Mouse (Mus musculus) thymus, adult 18-20 months (tissue): Measurements from ENCODE around the gene Ngdn.
"Not testable (repeated sequence)": the region's sequence is repeated elsewhere in the genome, so short reads cannot be mapped to it uniquely, and the experiment has no call there.

ENCODE experiments used
- DNase-seq, 2 experiments: peaks; one replicate each; pipeline ENCODE4 v3.0.0; 2022; ENCODE audit warnings: mixed read lengths in 2 of 2

Ngdn gene

GRCm38 (mm10) chr14:55014991-55015766 is at the start of gene Ngdn:
Gene Ngdn, plus strand, starts transcription at chr14:55015454.
- DNase-seq = peak; percentile 93 to 96

- DNase-seq = no peak
Observed at GRCm38 (mm10) chr14:54965631-54966030, 49.6 kb upstream of the Ngdn start.

GRCm38 (mm10) chr14:54966320-54966977 is 48.8 kb upstream of the Ngdn start, which contains the start of gene Myh6:
Gene Myh6, minus strand, starts transcription at chr14:54966927.
- DNase-seq = no peak

- no peak for DNase-seq
Observed at GRCm38 (mm10) chr14:54967874-54968273, 47.4 kb upstream of the Ngdn start.

GRCm38 (mm10) chr14:54968344-54968743 is 46.9 kb upstream of the Ngdn start:
- DNase-seq = no peak

GRCm38 (mm10) chr14:54972786-54973185 is 42.5 kb upstream of the Ngdn start:
- DNase-seq = not testable (repeated sequence)

- DNase-seq = no peak
Observed at GRCm38 (mm10) chr14:54974068-54974791, 41.0 kb upstream of the Ngdn start.

- DNase-seq = no peak
Observed at GRCm38 (mm10) chr14:54976633-54977032, 38.6 kb upstream of the Ngdn start, which contains the start of gene Gm17428. Gene Gm17428, plus strand, starts transcription at chr14:54976933.

GRCm38 (mm10) chr14:54978664-54979063 is 36.6 kb upstream of the Ngdn start:
- DNase-seq = no peak

- no peak for DNase-seq
Observed at GRCm38 (mm10) chr14:54981934-54982333, 33.3 kb upstream of the Ngdn start.

- DNase-seq = not testable (repeated sequence)
Observed at GRCm38 (mm10) chr14:54988350-54988874, 26.8 kb upstream of the Ngdn start.

- no peak for DNase-seq
Observed at GRCm38 (mm10) chr14:54988882-54989281, 26.4 kb upstream of the Ngdn start.

GRCm38 (mm10) chr14:54989886-54990441 is 25.3 kb upstream of the Ngdn start:
- DNase-seq = no peak

GRCm38 (mm10) chr14:54992196-54992595 is 23.1 kb upstream of the Ngdn start:
- DNase-seq = no peak

GRCm38 (mm10) chr14:54993636-54994035 is 21.6 kb upstream of the Ngdn start:
- DNase-seq = no peak

GRCm38 (mm10) chr14:54994136-54994868 is 21.0 kb upstream of the Ngdn start, which contains the start of gene Myh7:
Gene Myh7, minus strand, starts transcription at chr14:54994626.
- no peak for DNase-seq

- DNase-seq = no peak
Observed at GRCm38 (mm10) chr14:54994869-54995186, 20.4 kb upstream of the Ngdn start.

GRCm38 (mm10) chr14:54995457-54996138 is 19.7 kb upstream of the Ngdn start:
- DNase-seq = no peak

- no peak for DNase-seq
Observed at GRCm38 (mm10) chr14:54996793-54997192, 18.5 kb upstream of the Ngdn start.

GRCm38 (mm10) chr14:54997297-54997696 is 18.0 kb upstream of the Ngdn start:
- no peak for DNase-seq

- no peak for DNase-seq
Observed at GRCm38 (mm10) chr14:54998680-54999079, 16.6 kb upstream of the Ngdn start.

- not testable (repeated sequence) for DNase-seq
Observed at GRCm38 (mm10) chr14:54999868-55000267, 15.4 kb upstream of the Ngdn start.
